Mouse (Mus musculus): ENCODE results near the gene Ddx4.

Ddx4 gene

DNA sequence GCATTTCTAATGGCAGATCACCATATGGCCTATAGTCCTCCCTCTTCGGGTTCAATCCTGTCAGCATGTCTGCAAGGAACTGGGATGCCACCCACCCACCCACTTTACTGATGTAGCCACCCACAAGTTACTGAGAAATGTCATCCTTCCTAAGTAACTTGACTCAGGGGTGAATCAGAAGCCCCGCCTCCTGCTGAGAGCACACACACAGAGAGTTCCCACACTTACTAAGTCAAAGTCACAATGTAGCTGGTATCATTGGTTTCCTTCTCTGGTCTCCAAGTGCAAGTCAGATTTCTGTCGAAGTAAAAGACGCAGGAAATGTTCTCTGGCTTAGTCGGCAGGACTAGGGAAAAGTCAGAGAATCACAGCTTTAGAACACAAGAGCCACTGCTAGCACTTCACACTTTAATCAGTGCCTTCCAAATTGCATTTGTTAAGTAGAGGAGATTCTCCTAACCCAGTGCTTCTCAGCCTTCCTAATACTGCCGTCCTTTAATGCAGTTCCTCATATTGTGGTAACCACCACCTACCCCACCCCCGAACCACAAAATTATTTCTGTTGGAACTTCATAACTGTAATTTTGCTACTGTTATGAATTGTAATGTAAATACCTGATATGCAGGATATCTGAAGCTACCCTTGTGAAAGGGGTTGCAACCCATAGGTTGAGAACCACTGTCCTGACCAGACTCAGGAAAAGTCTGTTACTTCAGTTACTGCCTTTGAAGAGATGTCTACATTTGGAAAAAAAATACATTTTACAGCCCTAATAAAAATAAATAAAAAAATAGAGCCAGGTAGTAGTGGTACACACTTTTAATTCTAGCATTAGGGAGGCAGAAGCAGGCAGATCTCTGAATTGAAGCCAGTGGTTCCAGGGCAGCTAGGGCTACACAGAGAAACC lies 100.4 kb downstream of the Ddx4 start:
- no peak for DNase-seq

All from embryo, embryonic 11 days (tissue).